Mouse (Mus musculus) R1 (cell line): Measurements from ENCODE around the gene Dmbt1.
A peak's percentile ranks its signal among the peaks of the same experiment; 100 is the strongest.
"Not testable (repeated sequence)": the region's sequence is repeated elsewhere in the genome, so short reads cannot be mapped to it uniquely, and the experiment has no call there.

Experiments
- DNase-seq: peaks from one replicate; pipeline ENCODE4 v3.0.0-alpha.2; 2018; ENCODE audit warnings: low read depth, low spot score

Gene Dmbt1

DNA sequence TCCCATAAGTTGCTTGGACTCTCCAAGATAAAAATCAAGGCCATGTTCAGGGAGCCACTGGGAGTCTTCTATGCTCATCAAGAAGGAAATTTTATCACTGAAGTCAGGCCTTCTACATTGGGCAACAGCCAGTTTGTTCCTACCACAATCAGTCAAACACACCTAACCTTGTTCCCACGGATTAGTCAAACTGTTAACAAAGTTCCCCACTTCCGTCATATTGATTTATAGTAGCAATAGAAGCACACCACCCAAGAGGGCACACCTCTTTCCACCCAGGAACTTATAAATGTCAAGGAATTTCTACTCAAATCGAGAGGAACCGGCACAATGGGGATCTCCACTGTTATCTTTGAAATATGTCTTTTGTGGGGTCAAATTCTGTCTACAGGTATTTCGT is at the start of gene Dmbt1:
Gene Dmbt1 (plus strand): TSS at position 299 of the 400 bp plus-strand sequence.
- no peak for DNase-seq

DNA sequence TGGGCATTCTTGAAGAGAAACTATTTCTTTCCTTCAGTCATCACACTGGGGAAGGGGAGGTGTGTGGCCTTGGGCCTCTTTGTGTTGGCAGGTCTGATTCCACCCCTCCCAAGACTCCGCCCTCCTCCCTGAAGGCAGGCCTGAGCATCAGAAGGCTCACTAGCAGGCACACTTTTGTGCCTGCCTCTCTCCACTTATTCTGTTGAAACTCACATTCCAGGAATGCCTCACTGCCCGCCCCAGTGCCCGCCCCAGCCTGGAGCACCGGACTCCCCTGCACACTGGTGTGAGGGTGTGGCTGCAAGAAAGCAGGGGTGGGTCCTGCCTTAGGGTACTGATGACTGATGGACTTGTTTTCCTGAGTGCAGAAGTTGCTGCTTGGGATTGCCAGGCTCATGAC is 49.5 kb upstream of the Dmbt1 start:
- peak; percentile 94 for DNase-seq

DNA sequence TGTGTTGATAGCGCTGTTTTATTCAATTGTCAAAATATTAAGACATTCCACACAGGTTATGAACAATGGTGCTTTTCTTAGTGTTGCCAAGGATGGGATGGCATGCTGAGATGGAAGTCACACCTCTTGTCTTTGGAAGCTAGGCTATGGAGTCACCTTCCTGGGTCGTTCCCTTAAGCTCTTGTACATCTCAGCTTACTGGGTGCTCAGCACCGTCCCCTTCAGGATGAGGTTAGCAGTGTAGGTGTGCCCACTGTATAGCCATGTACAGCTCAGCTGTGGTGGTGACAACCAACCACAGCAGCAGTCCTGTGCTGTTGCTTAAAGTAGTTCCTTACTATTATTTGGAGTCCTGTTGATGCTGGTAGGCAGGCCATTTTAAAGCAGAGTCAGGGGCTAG is 49.0 kb upstream of the Dmbt1 start:
- DNase-seq: peak; percentile 77

DNA sequence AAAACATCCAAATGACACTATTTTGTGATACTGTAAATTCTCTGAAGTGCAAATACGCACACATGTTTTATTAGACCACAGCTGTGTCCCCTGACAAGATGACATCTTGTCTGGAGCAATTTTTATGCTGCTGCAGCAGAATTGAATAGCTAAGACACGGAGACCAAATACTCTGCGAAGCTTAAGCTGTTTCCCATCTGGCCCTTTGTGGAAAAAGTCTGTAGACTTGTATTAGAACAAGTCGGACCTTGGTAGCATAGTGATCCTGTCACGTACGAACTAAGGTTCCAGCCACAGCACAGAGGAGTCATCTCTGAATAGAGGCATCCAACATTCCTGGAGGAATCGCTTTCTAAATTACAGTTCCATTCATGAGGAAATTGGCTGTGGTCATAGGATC is 47.6 kb upstream of the Dmbt1 start:
- DNase-seq: no peak

DNA sequence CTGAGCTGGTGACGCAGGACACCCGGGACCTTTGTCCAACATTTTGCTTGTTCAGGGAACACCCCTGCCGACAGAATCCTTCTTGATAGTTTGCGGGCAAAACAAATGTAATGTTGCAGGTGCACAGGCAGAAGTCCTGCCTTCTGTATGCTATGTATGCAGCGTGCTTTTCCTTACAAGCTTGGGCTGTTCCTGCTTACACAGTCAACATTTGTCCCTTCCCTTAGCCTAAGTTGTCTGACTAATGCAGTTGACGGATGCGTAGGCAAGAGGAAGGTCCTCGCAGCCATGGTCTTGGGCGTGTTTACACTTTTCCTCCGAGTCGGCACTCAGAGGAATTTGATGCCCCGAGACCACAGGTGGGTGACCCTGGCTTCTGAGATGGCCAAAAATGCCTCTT is 46.7 kb upstream of the Dmbt1 start:
- DNase-seq: no peak

DNA sequence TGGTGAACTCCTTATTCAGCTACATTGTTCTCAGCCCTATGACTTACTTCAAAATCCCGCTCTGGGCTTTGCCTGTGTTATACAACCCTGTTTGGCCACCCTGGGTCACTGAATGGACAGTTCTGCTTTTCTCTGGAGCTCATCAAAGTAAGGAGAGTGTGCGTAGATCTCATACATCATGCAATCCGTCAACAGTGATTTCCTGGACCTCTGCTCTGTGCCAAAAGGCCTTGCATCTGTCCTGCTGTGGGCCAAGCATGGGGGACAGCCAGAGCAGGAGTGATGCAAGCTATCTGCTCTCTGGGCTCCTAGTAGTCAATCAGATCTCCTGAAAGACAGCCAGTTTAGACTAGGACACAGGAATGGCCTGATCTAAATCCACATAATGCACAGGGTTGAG is 46.1 kb upstream of the Dmbt1 start:
- DNase-seq: no peak

DNA sequence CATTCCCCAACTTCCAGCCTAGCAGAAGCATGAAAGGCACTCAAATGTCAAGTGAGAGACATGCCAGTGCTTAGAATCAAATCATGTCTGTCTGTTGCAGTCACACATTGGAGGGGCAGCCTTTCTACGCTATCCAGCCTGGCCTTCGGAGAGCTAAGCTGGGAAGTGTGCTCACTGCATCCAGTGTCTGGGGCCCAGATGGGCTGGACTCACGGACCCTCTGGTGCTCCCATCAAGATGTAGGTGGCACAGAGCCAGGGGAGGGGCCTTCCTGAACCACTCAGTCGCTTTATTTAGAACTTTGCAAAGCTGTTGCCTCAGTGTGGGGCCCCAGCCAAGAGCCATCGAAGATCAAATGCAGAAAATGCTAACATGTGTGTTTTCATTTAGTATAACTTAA is 43.7 kb upstream of the Dmbt1 start:
- no peak for DNase-seq

DNA sequence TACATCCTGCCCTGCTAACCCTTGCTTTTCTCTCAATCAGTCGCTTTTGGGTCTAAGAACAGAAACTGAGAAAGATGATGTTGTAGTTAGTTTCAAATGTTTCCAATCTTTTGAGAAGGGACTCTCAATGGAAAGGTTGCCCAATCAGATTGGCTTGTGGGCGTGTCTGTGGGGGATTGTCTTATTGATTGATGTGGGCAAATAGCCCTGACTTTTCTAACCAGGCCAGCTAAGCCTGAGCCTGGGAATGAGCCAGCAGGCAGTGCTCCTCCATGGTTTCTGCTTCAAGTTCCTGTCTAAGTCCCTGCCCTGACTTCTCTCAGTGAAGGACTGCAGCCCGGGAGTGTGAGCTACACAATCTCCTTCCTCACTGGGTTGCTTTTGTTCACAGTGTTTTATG is 42.5 kb upstream of the Dmbt1 start:
- no peak for DNase-seq

DNA sequence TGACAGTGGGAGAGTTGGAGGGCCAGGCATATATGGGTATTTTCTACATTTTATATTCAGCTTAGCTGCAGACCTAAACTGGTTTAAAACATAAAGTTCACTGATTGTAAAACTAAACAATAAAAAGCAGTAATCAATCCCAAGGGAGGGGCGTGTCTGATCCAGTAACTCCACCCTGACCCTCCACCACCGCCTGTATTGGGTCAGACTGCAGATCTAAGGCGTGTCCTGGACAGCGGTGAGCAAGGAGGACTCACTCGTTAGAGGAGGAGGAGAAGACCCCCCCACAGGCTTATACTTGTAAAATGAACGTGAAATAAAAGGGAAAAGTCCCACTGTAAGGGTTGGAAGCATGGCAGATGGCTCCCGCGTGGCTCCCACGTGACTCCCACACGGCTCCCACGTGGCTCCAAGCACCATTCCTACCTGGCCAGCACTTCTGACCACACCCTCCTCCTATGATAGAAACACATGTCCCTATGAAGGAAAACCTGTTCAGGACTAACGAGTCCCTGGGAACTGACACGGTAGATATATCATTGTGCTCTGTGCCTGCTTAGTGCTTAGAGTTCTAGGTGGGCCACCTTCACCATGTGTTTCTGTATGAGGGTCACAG is 40.6 kb upstream of the Dmbt1 start:
- DNase-seq: peak; percentile 29

DNA sequence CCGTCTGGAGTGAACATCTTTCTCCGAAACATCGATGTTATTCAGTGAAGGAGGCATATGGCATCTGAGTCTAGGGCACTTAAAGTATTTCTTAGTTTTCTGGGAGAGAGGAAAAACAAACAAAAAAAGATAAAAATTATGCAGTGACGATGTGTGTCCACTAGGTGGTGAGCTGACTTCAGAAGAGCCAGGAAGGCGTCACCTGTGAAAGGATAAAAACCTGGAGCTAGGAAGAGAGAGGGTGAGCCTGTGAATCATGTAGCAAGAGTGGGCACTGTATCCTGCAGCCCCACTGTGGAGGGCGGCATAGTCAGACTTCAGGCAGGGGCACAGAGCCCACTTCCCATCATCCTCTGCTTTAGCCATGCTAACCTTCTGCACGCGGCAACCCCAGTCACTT is 37.9 kb upstream of the Dmbt1 start:
- DNase-seq: peak; percentile 58

DNA sequence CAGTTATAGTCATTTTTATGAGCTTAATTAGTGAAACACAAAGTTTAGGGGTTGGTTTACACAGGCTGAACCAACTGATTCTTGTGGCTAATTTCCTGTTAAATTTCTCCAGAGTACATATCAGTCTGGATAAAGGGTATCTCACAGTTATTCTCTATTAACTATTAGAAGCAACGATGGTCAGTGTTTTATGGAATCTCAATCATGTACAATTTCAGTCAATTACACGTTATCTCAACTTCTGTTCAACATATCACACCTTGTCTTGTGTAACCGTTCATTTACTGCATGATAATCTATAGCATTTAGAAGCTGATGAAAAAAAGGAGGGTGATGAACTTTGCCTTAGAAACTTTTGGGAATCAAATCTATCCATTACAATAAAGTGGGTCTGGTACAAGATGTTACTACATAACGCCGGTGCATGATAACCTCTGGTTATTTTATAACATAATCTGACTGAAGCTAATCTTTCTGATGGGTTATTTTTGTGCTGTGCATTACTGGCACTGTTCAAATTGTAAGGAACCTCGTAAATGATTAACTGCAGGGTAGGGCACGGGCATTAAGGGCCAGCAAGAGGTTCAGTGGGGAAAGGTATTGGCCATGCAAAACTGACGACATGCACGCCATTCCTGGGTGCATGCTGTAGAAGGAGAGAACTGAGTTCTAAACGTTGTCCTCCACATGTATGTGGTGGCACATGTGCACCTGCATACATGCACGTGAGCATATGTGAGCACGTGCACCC is 29.7 kb upstream of the Dmbt1 start:
- DNase-seq: no peak

DNA sequence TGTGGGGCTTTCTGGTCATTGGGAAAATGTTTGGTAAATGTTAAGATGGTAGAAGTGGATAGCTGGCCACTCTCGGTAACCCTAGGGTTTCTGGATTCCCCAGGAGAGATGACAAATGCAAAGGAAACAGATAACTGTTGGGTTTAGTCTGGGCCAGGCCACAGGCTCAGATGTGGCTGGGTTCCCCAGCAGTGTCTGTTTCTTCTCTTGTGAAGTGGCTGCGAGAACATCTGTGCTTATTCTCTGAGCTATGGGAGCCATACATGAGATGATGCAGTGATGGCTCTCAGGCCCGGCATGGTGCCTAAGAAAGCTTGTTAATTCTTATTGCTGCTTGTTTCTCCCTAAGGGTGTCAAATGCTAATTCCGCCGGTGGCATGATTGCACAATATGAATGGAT is 27.8 kb upstream of the Dmbt1 start:
- DNase-seq: no peak

DNA sequence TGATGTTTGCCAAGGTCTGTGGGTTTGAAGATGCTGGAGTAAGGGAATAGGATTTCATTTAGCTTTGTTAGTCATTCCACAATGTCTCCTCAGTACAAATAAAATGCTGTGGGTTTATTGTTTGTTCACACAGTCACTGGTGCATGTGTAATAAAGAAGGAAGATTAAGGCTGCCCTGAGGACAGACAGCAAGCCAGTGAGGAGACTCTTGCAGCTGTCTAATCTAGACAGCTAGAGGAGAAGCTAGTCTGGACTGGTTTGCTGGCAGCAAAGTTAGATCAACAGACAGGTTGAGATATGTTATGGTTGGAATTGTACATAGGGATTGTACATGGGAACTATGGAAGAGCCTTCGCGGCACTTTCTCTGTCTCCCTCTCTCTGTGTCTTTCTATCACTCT is 24.6 kb upstream of the Dmbt1 start:
- no peak for DNase-seq

DNA sequence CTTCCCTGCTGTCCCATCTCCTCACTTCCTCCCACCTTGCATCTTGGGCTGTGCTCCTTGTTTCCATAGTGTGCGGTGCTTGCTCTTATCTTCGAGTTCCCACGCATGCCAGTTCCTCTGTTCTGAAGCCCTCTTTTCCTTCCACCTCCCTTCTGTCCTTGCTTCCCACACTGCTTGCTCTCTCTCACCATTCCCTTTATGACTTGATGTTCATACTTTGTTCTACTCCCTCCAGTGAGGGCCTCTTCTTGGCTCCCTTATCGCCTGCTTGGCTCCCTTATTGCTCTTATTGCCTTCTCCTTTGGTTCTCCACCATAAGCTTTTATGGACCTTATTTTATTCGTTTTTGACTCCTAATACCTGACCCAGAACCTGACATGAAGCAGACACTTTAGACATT is 22.7 kb upstream of the Dmbt1 start:
- DNase-seq: no peak

DNA sequence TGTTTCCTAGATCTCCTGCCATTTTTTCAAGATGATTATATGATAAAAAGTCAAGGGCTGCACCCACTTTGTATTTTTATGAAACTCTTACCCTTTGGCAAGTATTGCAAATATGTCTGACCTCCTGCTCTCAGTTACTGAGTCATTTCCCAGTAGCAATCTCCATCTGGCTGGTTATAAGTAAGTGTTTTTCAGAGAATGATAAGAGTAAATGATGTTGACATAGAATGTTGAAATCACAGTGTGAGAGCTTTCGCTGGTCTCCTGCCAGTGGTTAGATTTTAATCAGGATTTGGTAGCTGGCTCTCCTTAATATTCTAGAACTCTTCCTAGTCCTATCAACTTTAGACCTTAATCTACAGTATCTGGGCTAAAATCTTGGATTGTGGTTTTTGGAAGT is 20.0 kb upstream of the Dmbt1 start:
- DNase-seq: no peak

DNA sequence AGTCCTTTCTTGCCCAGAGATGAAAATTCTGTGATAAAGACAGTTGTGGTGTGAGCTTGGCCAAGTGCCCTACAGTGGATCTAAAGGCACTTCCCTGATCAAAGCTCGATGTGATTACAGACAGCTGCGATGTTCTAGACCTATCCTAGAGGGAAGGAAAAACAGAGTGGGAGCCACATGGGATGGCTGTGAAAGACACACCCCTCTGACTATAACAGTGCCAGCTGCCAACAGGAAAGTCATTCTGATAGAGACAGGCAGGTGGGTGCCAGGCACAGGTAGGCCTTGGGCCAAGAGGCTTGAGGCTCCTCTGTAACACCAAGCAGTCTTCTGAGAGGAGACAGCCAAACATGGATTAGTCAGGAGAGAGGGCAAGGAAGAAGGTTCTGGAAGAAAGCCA is 12.7 kb upstream of the Dmbt1 start:
- no peak for DNase-seq

DNA sequence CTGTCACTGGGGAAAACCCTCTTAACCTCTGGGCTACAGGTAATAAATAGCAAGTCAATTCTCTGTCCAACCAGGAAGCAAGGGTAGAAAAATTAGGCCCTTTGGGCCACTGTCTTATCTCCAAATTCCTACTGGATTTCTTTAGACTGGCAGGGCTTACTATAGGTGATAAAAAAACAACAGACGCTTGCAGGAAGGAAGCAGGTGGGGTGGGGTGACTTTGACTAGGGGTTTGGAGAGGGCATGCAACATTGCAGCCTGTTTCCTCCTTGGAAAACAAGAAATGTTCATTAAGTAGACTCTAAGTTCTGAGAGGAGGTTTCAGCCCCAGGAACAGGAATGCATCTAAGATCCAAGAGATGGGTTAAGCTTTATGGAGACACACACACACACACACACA is 7.0 kb upstream of the Dmbt1 start:
- DNase-seq: no peak

DNA sequence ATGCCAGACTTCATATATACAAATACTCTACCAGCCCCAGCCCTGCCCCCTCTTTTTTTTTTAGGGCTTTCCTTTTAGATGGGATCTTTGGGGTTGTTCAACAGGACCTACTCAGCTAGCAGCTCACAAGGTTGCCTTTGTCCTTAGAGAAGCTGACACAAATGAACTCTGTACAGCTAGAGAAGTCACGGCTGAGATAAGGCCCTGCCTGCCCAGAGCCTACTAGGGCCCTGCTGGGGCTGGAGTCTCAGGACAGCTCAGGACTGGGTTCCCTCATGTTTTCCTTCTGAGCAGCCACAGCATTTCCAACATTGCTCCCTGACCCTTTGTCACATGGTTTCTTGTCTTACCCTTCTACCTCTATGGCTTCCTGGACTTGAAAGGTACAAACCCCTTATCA is 4.3 kb upstream of the Dmbt1 start:
- DNase-seq: no peak

DNA sequence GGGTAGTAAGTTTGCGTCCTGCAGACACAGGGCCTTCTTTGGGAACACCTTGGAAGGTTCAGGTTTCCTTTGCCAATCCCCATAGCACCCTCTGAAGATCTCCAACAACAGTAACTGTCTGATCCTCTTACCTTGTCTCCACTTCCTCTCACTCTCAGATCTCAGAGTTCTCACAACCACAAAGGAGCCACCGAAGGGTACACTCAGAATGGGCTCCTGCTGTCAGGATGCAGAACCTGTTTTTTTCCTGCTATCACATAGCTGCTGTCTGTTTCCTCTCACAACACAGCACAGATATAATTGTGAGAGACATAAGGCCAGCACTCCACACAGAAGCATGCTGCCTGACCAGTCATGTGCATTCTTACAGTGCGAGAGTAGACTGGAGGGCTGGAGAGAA is 4.5 kb downstream of the Dmbt1 start:
- no peak for DNase-seq

DNA sequence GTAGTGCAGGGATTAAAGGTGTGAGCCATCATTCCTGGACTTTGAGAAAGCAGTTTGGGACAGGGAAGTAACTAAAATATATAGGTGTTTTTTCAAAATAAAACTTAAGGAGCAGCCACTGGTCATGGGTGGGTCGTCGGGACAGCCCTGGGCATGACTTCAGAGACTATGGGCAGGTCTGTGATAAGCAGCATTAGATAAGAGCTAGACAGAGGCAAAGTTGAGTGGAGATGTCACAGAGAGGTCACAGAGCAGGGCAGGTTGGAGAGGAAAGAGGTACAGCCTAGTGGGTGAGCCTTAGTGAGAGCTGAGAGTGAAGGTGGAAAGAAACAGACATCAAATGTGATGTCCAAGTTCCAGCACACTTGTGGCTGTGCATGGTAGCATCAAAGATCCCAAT is 5.2 kb downstream of the Dmbt1 start:
- DNase-seq: no peak

DNA sequence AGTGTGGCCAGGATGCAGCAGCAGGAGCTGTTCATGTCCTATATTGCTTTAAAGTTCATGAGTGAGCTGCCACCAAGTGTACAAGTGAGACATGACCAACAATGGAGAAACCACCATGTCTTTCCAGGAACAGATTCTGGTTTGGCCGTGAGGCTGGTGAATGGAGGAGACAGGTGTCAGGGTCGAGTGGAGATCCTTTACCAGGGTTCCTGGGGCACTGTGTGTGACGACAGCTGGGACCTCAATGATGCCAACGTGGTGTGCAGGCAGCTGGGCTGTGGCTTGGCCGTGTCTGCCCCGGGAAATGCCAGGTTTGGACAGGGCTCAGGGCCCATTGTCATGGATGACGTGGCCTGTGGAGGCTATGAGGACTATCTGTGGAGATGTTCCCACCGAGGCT is 8.9 kb downstream of the Dmbt1 start:
- not testable (repeated sequence) for DNase-seq

DNA sequence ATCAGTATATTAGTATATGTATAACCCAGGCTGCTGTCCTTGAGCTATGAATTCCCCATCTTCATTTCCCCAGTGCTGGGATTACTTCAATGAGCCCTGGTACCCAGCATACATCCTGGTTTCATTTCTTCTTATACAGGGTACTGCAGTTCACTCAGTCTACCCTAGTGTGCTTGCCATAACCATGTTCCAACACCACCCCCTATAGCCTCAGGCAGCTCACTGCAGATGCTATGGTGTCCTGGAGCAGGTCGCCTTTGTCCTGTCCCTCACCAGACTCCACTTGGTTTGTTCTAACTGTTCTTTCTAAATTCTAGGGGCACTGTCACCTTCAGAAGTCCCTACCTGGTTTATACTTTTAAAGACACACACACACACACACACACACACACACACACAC is 10.8 kb downstream of the Dmbt1 start:
- peak; percentile 13 for DNase-seq

DNA sequence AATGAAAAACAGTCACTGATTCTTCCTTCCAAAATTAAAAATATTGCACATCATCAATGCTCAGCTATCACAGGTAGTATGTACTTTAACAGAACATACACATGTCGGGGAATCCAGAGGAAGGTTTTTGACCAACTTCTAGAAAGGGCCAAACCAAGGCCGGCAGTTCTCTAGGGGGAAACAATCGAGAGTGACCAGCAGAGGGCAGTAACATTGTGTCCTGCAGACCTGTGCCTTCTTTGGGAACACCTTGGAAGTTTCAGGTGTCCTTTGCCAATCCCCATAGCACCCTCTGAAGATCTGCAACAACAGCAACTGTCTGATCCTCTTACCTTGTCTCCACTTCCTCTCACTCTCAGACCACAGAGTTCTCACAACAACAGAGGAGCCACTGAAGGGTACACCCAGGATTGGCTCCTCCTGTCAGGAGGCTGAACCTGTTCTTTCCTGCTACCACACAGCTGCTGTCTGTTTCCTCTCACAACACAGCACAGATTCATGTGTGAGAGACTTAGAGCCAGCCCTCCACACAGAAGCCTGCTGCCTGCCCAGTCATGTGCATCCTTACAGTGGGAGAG is 13.5 kb downstream of the Dmbt1 start:
- peak; percentile 37 for DNase-seq
